Mouse (Mus musculus) frontal cortex, postnatal 25 days (tissue): Measurements from ENCODE around the gene Slc35d3.

Source experiments
- DNase-seq, 2 experiments: peaks; one replicate each; pipeline ENCODE4 v3.0.0; 2022; ENCODE audit warnings: low spot score in 2 of 2

Gene Slc35d3

DNA sequence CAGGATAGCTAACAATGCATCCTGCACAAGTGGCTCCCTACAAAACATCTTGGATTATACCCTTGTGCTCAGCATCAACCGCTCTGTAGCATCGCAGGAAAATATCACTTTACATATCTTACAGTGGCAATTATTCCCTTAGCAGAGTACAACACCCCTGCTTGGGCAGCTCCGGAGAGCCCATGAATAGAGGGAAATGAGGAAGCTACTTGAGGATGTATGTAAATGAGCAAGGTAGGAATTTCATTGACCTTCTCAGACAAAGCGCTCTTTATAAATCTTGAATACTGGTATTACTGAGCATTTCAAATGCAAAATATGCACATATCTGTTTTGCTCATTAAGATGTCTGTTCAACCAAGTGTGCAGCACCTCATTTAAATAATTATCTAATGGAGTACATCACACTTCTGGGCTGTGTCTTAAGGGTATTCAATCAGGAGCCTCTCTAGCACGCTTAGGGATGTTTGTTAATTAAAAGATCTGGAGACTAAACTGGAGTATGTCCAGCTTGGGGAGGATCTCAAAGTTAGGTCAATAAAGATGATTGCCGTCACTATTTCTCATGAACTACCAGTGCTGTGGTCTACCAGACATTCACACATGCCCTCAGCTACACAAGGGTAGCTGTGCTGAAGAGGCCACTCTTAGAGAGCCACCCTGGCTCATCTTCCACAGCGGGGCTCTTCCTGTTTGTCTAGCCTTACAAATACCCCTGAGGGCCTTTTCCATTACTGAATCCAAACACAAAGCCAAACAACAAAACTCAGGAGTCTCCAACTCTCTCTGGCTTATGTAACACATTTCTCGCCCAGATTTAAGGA lies 15.2 kb downstream of the Slc35d3 start:
- no peak for DNase-seq

DNA sequence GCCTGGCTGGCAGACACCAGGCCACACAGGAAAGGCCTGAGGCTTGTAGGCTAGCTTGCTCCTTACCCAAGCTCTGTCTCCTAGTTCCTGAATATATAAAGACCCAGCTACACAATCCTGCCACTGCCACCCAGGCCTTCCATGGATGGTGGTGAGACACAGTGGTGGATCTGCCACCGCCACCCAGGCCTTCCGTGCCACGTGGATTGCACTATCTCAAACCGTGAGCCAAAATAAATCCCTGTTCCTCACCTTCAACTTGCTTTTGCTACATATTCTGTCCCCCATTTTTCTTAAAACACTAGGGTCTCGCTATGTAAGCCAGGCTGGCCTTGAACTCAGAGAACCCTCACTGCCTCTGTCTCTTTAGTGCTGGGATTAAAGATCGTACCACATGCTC lies 17.0 kb downstream of the Slc35d3 start:
- no peak for DNase-seq

DNA sequence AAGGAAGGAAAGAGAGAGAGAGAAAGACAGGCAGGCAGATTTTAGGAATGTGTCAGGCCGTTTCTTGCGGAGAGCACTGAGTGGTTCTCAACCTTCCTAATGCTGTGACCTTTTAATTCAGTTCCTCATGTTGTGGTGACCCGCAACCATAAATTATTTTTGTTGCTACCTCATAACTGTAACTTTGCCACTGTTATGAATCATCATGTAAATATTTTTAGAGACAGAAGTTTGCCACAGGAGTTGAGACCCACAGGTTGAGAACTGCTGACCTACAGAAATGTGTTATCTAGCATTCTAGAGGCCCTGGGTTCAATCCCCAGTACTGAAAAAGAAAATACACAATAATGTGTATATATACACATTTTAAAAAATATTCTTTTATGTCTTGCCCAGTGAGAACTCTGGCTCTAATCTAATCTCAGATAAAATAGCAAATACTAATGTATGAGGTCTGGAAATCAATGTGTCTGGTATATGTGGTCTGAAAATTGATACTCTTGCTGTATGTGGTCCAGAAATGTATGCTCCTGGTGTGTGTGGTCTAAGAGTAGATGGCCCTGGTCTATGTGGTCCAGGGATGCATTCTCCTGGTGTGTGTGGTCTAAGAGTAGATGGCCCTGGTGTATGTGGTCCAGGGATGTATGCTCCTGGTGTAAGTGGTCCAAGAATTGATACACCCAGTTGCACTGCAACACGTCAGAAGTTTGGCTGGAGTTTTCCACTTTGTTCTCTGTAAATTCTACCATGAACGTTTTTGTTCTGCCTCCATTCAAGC lies 20.0 kb downstream of the Slc35d3 start:
- no peak for DNase-seq

DNA sequence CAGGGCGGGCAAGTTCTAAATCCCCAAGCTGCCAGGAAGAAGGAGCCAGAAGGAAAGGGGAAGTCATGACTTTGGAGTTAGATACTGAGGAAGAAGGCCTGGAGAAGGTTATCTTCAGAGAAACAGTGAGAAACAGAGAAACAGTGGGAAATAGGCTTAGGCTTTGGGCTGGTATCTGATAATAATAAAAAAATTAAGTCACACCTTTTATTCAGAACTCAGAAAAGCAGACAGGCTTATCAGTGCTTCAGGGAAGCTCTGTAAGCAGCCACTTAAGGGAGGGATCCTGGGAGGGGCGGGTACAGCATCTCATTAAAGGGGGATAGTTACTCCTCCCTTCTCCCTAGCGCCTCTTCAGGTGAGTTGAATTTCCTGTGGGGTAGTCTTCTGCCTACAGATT lies 30.3 kb downstream of the Slc35d3 start:
- DNase-seq = no peak

DNA sequence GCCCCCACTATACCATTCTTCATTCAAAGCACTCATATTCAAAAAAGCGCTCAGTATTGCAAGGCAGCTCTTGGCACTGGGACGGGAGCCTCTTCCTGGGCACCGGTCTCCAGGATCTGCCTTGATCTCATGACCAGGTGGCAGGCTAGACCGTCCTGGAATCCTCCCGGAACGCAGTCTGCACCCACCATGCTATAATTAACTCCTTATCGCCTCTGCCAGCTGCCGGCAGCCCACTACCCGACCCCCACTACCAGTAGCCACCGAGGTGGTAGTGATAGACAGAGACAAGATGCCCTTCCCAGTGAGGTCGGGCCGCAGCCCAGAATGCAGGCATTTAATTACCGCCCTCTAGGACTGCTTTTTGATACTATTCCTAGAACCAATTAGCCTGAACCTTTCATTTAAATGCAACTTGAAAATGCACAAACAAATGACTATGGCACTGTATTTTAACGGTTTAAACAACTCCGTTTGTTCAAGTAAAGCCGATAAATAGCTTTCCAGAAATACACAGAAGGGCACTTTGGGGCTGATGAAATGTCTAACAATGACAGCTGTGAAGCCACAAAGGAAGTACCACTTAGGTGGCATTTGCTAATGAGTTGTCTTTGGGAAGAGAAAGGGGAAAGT lies 32.4 kb downstream of the Slc35d3 start:
- no peak for DNase-seq

DNA sequence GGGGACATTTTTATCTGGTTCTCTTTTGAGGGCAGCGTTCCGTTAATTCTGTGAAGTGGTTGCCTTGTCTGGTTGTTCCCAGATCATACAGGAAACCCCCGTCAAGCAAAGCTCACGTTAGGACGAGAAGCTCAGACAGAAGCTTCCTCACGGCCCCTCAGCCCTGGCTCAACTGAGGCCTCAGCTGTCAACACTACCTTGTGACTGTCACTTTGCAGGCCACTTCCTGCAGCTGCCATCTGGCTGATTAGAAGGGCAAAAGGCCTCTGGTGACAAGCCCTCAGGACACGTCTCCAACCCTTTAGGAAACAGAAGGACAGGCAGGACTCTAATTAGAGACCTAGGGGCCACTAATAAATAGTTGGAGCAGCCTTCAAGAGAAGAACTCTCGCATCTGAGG lies 35.9 kb downstream of the Slc35d3 start:
- no peak for DNase-seq

DNA sequence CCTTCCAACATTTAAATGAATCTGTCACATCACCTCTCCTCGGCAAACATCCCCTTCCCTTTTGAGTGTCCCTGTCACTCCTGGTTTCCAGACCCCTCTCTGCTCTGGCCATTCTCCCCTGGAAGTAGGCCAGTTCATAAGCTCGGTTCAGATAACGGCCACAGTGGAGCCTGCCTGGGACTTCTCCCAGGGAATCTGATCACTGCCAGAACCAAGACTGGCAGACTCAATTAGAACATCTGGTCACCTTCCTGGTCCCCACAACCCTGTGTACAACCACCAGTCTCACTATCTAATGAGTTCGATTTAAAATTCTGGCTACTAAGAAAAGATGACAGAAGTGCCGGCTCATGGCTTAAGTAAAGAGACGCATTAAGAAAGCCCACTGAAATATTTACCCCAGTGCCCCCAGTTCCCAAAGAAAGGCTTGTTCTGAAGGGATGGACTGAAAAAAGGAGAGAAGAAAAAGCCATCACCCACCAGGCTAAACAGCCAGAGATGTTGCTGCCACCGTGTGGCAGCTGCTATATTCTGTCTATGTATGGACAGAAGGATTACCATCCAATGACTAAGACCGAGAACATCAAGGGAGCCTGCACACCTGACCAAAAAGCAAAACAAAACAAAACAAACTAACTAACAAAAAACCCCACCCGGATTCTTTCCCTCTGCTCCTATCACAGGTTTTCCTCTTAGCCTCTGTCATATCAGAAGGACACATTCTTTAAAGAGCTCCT lies 39.7 kb downstream of the Slc35d3 start:
- DNase-seq = peak; percentile 27 to 28

DNA sequence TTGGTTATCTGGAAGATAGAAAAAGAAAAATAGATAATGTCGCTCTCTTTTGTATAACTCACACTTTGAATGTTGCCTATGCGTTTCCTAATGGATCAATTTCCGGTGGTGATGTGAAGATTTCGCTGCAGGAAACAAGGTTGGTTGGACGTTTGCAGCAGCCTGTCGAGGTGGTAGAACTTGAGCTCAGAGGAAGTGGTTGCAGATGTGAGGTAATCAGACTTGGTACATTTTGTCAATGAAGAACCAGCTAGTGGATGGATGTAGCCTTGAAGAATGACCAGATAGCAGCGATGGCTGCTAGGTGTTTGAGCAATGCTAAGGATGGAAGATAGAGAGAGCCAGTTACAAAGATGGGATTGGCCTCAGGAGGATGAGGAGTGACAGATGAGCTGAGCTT lies 46.5 kb downstream of the Slc35d3 start:
- no peak for DNase-seq

DNA sequence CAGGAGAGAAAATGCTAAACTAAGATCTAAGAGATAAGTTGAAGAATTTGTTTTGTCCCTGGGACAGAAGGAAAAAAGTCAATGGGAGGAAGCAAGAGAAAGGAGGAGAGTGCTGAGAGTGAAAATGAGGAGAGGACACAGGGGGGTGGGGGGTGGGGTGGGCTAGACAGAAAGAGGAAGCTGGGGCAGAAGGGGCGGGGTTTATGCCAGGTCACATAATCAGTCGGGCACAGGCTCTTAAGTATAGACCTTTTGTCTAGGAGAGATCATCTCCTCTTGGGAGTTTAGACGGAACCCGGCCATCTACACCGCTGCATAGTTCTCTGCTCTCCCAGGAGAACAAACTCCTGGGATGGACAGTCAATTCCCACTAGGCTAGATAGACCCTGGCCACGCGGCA lies 48.3 kb downstream of the Slc35d3 start:
- DNase-seq = no peak
